Mouse (Mus musculus): Measurements from ENCODE around the gene P4ha3. TPM values are rescaled to one million over a fixed set of nuclear protein-coding genes. Genes with fewer than 3 reads are reported as not detected.

Gene P4ha3
- total RNA-seq, 2 experiments from 2014 or later, result 7.0 to 7.1 TPM

DNA sequence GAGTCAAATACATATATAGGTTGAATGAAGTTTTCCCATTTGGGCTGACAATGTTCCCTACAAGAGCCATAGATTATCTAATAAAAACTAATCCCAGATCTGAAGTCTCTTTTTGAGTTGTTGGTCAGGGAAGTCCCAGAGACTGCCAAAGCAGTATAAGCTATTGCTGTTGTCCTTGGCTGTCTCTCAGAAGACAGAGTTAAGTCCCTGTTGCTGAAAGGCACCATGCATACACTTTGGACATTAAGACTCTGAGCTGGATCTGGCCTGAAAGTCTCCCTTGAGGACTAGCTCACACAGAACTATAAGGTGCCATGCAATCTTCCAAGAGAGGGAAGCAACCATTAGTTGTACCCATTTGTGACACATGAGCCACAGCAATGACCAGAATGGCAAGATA is 72.5 kb downstream of the P4ha3 start:
- no peak for DNase-seq (ENCODE audit: extremely low spot score in 1 of 2, low spot score in 2 of 2)
- intact Hi-C loops (cut with DNase I), result no loop called here

- intact Hi-C loops (cut with DNase I), result no loop called here
- no peak for DNase-seq (ENCODE audit: extremely low spot score in 1 of 2, low spot score in 2 of 2)
Observed at GRCm38 (mm10) chr7:100363162-100363561, 77.8 kb downstream of the P4ha3 start.

- no peak for DNase-seq (ENCODE audit: extremely low spot score in 1 of 2, low spot score in 2 of 2)
- intact Hi-C loops (cut with DNase I), result no loop called here
Observed at GRCm38 (mm10) chr7:100364888-100365287, 79.6 kb downstream of the P4ha3 start.

Other genes with a start within 250 kb of the P4ha3 start
- 10 to 100 TPM; 32.6 to 36.3 TPM for gene Pold3, start 164.0 kb upstream of the P4ha3 start, total RNA-seq (2021)
- gene Lipt2, start 126.2 kb upstream of the P4ha3 start, total RNA-seq (2021), result 1 to 10 TPM; 4.8 to 5.2 TPM
- not detected for gene Kcne3, start 109.0 kb upstream of the P4ha3 start, total RNA-seq (2021)
- 100 to 1,000 TPM; 486 to 524 TPM for gene Pgm2l1, start 58.1 kb upstream of the P4ha3 start, total RNA-seq (2021)
- 10 to 100 TPM; 12.4 to 15.2 TPM for gene C2cd3, start 86.7 kb downstream of the P4ha3 start, total RNA-seq (2021)
- gene Ppme1, start 86.8 kb downstream of the P4ha3 start, total RNA-seq (2021), result 100 to 1,000 TPM; 125 to 131 TPM
- under 1 TPM; 0.69 to 0.79 TPM for gene Ucp3, start 187.5 kb downstream of the P4ha3 start, total RNA-seq (2021)
- 10 to 100 TPM; 57.7 to 80.5 TPM for gene Ucp2, start 207.8 kb downstream of the P4ha3 start, total RNA-seq (2021)
- under 1 TPM; 0.47 to 0.54 TPM for gene Dnajb13, start 229.4 kb downstream of the P4ha3 start, total RNA-seq (2021)

All from left cerebral cortex, postnatal 10 days (tissue).